Mouse (Mus musculus) left cerebral cortex, adult 18-20 months (tissue): ENCODE data around the gene Ralb. TPM values are rescaled to one million over a fixed set of nuclear protein-coding genes. Genes with fewer than 3 reads are reported as not detected.
A peak's percentile ranks its signal among the peaks of the same experiment; 100 is the strongest.

Source experiments
- DNase-seq, 2 experiments: peaks; one replicate each; pipeline ENCODE4 v3.0.0; 2021 to 2022; ENCODE audit warnings: low spot score in 2 of 2, mixed read lengths in 1 of 2
- total RNA-seq, 2 experiments: library from RNA; stranded (reverse); gene quantifications; 2 replicates each; pipeline ENCODE4 v1.2.3; 2021

Ralb gene
- total RNA-seq, 2 experiments from 2014 or later: 23.0 to 23.9 TPM

- DNase-seq: peak; percentile 81 to 89
Measured at GRCm38 (mm10) chr1:119525689-119526591, 21.3 kb upstream of the Ralb start, which contains the start of gene Tmem185b. Tmem185b (plus strand) TSS chr1:119526160.

- DNase-seq: no peak
Measured at GRCm38 (mm10) chr1:119525004-119525444, 20.4 kb upstream of the Ralb start.

- no peak for DNase-seq
Measured at GRCm38 (mm10) chr1:119523826-119524225, 19.2 kb upstream of the Ralb start.

GRCm38 (mm10) chr1:119523369-119523768, 18.8 kb upstream of the Ralb start:
- no peak for DNase-seq

GRCm38 (mm10) chr1:119522726-119523125, 18.1 kb upstream of the Ralb start:
- no peak for DNase-seq

GRCm38 (mm10) chr1:119521681-119522080, 17.1 kb upstream of the Ralb start:
- no peak for DNase-seq

GRCm38 (mm10) chr1:119521029-119521428, 16.4 kb upstream of the Ralb start:
- no peak for DNase-seq

GRCm38 (mm10) chr1:119519286-119519685, 14.7 kb upstream of the Ralb start:
- no peak for DNase-seq

GRCm38 (mm10) chr1:119518786-119519185, 14.2 kb upstream of the Ralb start:
- DNase-seq: no peak

- no peak for DNase-seq
Measured at GRCm38 (mm10) chr1:119518060-119518459, 13.5 kb upstream of the Ralb start.

GRCm38 (mm10) chr1:119510857-119511256, 6.3 kb upstream of the Ralb start:
- no peak for DNase-seq

- DNase-seq: no peak
Measured at GRCm38 (mm10) chr1:119510409-119510808, 5.8 kb upstream of the Ralb start.

- DNase-seq: no peak
Measured at GRCm38 (mm10) chr1:119509474-119509873, 4.9 kb upstream of the Ralb start.

- no peak for DNase-seq
Measured at GRCm38 (mm10) chr1:119508548-119508947, 4.0 kb upstream of the Ralb start.

- no peak for DNase-seq
Measured at GRCm38 (mm10) chr1:119505951-119506350, 1.4 kb upstream of the Ralb start.

- no peak for DNase-seq
Measured at GRCm38 (mm10) chr1:119503808-119504207, 786 bp downstream of the Ralb start.

- DNase-seq: no peak
Measured at GRCm38 (mm10) chr1:119503181-119503580, 1.4 kb downstream of the Ralb start.

GRCm38 (mm10) chr1:119502729-119503128, 1.9 kb downstream of the Ralb start:
- DNase-seq: no peak

- DNase-seq: no peak
Measured at GRCm38 (mm10) chr1:119501881-119502280, 2.7 kb downstream of the Ralb start.

- no peak for DNase-seq
Measured at GRCm38 (mm10) chr1:119499456-119499855, 5.1 kb downstream of the Ralb start.

GRCm38 (mm10) chr1:119498536-119499231, 5.9 kb downstream of the Ralb start:
- DNase-seq: no peak

- no peak for DNase-seq
Measured at GRCm38 (mm10) chr1:119497346-119498004, 7.1 kb downstream of the Ralb start.
